ENCODE assay signal across 12 mouse cellular contexts in genomic region chr12:100293956-100294355, GRCm38 (mm10).
A peak's percentile ranks its signal among the peaks of the same experiment; 100 is the strongest.
DNase-seq lines count a peak whose midpoint lies in the region; ATAC-seq and TF ChIP-seq lines count a peak whose summit lies in the region.
"Had no signal": no experiment of that assay in that cellular context is flagged by ENCODE, and none has a peak within 500 bp of the region (broad histone marks: within the 10 kb centered on the region; RNA-seq: fewer than 3 reads in every experiment).

No protein-coding gene starts in this region.

- no peak overlapping the region for H3K4me2 ChIP-seq in heart, postnatal 0 days (ENCODE audit: low read depth, low read length)
- H3K4me2 ChIP-seq: liver, embryonic 12.5 days had no signal

- TF ChIP-seq CTCF in heart, postnatal 0 days (IDR thresholded peaks at IDR 0.05; ENCODE audit: low read depth) = no peak

- H3K9me3 ChIP-seq in heart, postnatal 0 days (replicated peaks; ENCODE audit: control insufficient read depth, low read length) = no peaks in the 10 kb centered on the region

- peak; percentile 44 for ATAC-seq in heart, postnatal 0 days (ENCODE audit: insufficient read depth, low read depth)
- ATAC-seq in megakaryocyte-erythroid progenitor cell, adult 5-6 weeks (replicated peaks; ENCODE audit: low FRiP score, low TSS enrichment, poor library complexity, severe bottlenecking) = no peak
- ATAC-seq: liver, embryonic 12.5 days had no signal

- peak; percentile 29; the same call in 1 of the 2 replicates for TF ChIP-seq EP300 in heart, postnatal 0 days (IDR thresholded peaks at IDR 0.05; ENCODE audit: low read depth)

- WGBS in heart, postnatal 0 days = 30% methylated on average over 9 of the region's 9 CpGs

- H3K4me1 ChIP-seq in heart, postnatal 0 days (ENCODE audit: control insufficient read depth, insufficient read depth) = peaks cover 33% of the 10 kb centered on the region

- no peaks in the 10 kb centered on the region for H3K27me3 ChIP-seq in heart, postnatal 0 days (ENCODE audit: control insufficient read depth, insufficient read depth, low read length)
- H3K27me3 ChIP-seq: liver, embryonic 12.5 days had no signal

- peak; percentile 41 to 60 for DNase-seq in cerebellum, postnatal 25 days
- no peak for DNase-seq in cerebellum, adult 11-12 months
- DNase-seq in lung, postnatal 10 days = peak; percentile 71
- no peak for DNase-seq in lung, adult 18-20 months
- DNase-seq in heart, postnatal 0 days (ENCODE audit: low spot score) = peak; percentile 65
- peak; percentile 52 for DNase-seq in skeletal muscle tissue, adult 2 months (ENCODE audit: low read depth, low spot score)
- DNase-seq in thymus, postnatal 0 days (ENCODE audit: low spot score) = no peak
- DNase-seq: layer of hippocampus, postnatal 36 days; thymus, postnatal 25 days had no signal

- no peak overlapping the region for H3K4me3 ChIP-seq in heart, postnatal 0 days (ENCODE audit: low read depth, low read length)
- H3K4me3 ChIP-seq: erythroblast, embryonic 14.5 days; liver, embryonic 12.5 days had no signal

- no peaks in the 10 kb centered on the region for H3K36me3 ChIP-seq in heart, postnatal 0 days (replicated peaks; ENCODE audit: control insufficient read depth, insufficient read depth, low read length)
- H3K36me3 ChIP-seq: liver, embryonic 12.5 days had no signal

- peak overlapping the region; percentile 65 for H3K27ac ChIP-seq in heart, postnatal 0 days (ENCODE audit: low read depth)
- H3K27ac ChIP-seq: liver, embryonic 12.5 days had no signal

- no peak overlapping the region for H3K9ac ChIP-seq in heart, postnatal 0 days (replicated peaks; ENCODE audit: low read depth, low read length)
- H3K9ac ChIP-seq: liver, embryonic 12.5 days had no signal

Comparison
In these comparisons a context has a peak if more than half of its experiments do, and no peak if none do; other contexts are left out.
1. DNase-seq: peak in cerebellum, postnatal 25 days (2 of 2), lung, postnatal 10 days (single experiment), heart, postnatal 0 days (single experiment) and skeletal muscle tissue, adult 2 months (single experiment); none in cerebellum, adult 11-12 months (single experiment), lung, adult 18-20 months (0 of 2) and thymus, postnatal 0 days (single experiment).